Mouse (Mus musculus) c-Kit-positive CD71-negative TER-119-negative erythroid progenitor cells, embryonic 14.5 days (primary cell): Measurements from ENCODE around the gene Olfr364-ps1.

Source experiments
- DNase-seq: peaks from one replicate; pipeline ENCODE4 v3.0.0-alpha.2; 2013; ENCODE audit warnings: low read depth

The Olfr364-ps1 gene

GRCm38 (mm10) chr2:37139022-37139421, at the start of gene Olfr364-ps1:
TSS of gene Olfr364-ps1 (plus strand) at chr2:37139322.
- no peak for DNase-seq

- DNase-seq, result no peak
These were observed 21.3 kb upstream of the Olfr364-ps1 start, which contains the start of gene Olfr362 for GRCm38 (mm10) chr2:37117810-37118209. TSS of gene Olfr362 (minus strand) at chr2:37117910.

- no peak for DNase-seq
These were observed 48.8 kb downstream of the Olfr364-ps1 start, which contains the start of gene Olfr365 for GRCm38 (mm10) chr2:37187898-37188297. TSS of gene Olfr365 (plus strand) at chr2:37188198.
